Mouse (Mus musculus): Measurements from ENCODE around the gene Olfr655. TPM values are rescaled to one million over a fixed set of nuclear protein-coding genes. Genes with fewer than 3 reads are reported as not detected.

Gene Olfr655
- polyA plus RNA-seq, 1 experiment from 2014 or later, result not detected

DNA sequence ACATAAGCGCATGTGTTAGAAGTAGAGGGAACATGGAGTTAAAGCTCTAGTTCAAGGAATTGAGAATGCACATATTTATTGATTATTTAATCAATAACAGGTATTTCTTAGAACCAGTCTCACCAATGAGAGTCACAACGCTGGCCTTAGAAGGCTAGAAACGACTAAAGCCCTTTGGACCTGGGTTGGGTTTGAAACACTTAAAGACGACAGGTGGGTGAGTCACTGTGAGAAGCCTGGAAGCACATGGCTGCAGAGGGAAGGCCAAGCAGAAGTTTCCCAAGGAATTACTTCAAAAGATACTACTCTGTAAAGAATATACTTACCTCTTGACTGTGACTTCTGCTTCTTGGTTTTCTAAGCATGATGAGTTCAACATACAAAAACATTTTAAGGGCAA, 20.7 kb downstream of the Olfr655 start:
- Histone ChIP-seq H3K4me2 (ENCODE audit: low read depth, low read length, severe bottlenecking) (no peak overlapping the region), H3K9me3 (ENCODE audit: control insufficient read depth, low read length) (no peaks in the 10 kb centered on the region), H3K4me1 (replicated peaks; ENCODE audit: control insufficient read depth, insufficient read depth, low read length) (no peaks in the 10 kb centered on the region), H3K27ac (ENCODE audit: low read depth, low read length) (no peak overlapping the region), H3K36me3 (ENCODE audit: control insufficient read depth, insufficient read depth, low read length) (no peaks in the 10 kb centered on the region), H3K4me3 (ENCODE audit: low read depth, low read length) (no peak overlapping the region), H3K9ac (ENCODE audit: low read length) (no peak overlapping the region), H3K27me3 (ENCODE audit: control insufficient read depth, insufficient read depth, low read length) (no peaks in the 10 kb centered on the region)
- WGBS, result 88% methylated on average over 4 of the region's 4 CpGs
- ATAC-seq (replicated peaks; ENCODE audit: low FRiP score) (no peak), DNase-seq (ENCODE audit: low spot score) (no peak)

GRCm38 (mm10) chr7:104577014-104577413, 24.6 kb downstream of the Olfr655 start, which contains the start of gene Olfr653:
Gene Olfr653, plus strand, starts transcription at chr7:104577314.
- ATAC-seq (replicated peaks; ENCODE audit: low FRiP score) (no peak), DNase-seq (ENCODE audit: low spot score) (no peak)
- no peaks in the 10 kb centered on the region for H3K9me3 ChIP-seq (ENCODE audit: control insufficient read depth, low read length)
- no peaks in the 10 kb centered on the region for H3K4me1 ChIP-seq (replicated peaks; ENCODE audit: control insufficient read depth, insufficient read depth, low read length)
- no peaks in the 10 kb centered on the region for H3K27me3 ChIP-seq (ENCODE audit: control insufficient read depth, insufficient read depth, low read length)
- H3K36me3 ChIP-seq (ENCODE audit: control insufficient read depth, insufficient read depth, low read length), result no peaks in the 10 kb centered on the region
- H3K4me2 ChIP-seq (ENCODE audit: low read depth, low read length, severe bottlenecking), result no peak within 1 kb of the TSS
- H3K27ac ChIP-seq (ENCODE audit: low read depth, low read length), result no peak within 1 kb of the TSS
- H3K9ac ChIP-seq (ENCODE audit: low read length), result no peak within 1 kb of the TSS
- no peak within 1 kb of the TSS for H3K4me3 ChIP-seq (ENCODE audit: low read depth, low read length)
- WGBS, result 80% methylated on average over 2 of the region's 2 CpGs

DNA sequence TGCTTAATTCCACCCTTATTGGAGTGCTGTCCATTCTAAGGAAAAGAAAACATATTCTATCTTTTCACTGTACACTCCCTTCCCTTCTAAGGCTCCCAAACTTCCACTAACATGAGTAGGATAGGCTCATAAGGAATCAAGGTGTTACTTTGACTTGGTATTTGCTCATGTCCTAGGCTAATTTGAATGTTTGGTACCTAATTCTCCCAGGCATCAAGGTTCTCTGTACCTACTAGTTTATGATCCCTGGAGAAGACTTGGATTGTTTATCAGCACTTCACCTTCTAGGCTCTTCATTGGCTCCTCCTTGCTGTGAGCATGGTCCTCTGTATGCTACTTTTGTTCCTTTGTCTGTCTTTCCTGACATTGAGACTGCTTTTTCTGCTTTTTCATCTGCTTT, 41.0 kb downstream of the Olfr655 start, which contains the start of gene Olfr652:
Olfr652 (plus strand) TSS at position 301 of the 400 bp plus-strand sequence.
- no peak within 1 kb of the TSS for H3K27ac ChIP-seq (ENCODE audit: low read depth, low read length)
- no peaks in the 10 kb centered on the region for H3K9me3 ChIP-seq (ENCODE audit: control insufficient read depth, low read length)
- H3K36me3 ChIP-seq (ENCODE audit: control insufficient read depth, insufficient read depth, low read length), result no peaks in the 10 kb centered on the region
- H3K4me1 ChIP-seq (replicated peaks; ENCODE audit: control insufficient read depth, insufficient read depth, low read length), result no peaks in the 10 kb centered on the region
- DNase-seq (ENCODE audit: low spot score) (no peak), ATAC-seq (replicated peaks; ENCODE audit: low FRiP score) (no peak)
- no peaks in the 10 kb centered on the region for H3K27me3 ChIP-seq (ENCODE audit: control insufficient read depth, insufficient read depth, low read length)
- no peak within 1 kb of the TSS for H3K9ac ChIP-seq (ENCODE audit: low read length)
- no peak within 1 kb of the TSS for H3K4me3 ChIP-seq (ENCODE audit: low read depth, low read length)
- H3K4me2 ChIP-seq (ENCODE audit: low read depth, low read length, severe bottlenecking), result no peak within 1 kb of the TSS

- 73% methylated on average over 1 of the region's 1 CpGs for WGBS
- H3K4me2 ChIP-seq (ENCODE audit: low read depth, low read length, severe bottlenecking), result no peak overlapping the region
- H3K4me3 ChIP-seq (ENCODE audit: low read depth, low read length), result no peak overlapping the region
- ATAC-seq (replicated peaks; ENCODE audit: low FRiP score) (no peak), DNase-seq (ENCODE audit: low spot score) (no peak)
- no peaks in the 10 kb centered on the region for H3K27me3 ChIP-seq (ENCODE audit: control insufficient read depth, insufficient read depth, low read length)
- no peaks in the 10 kb centered on the region for H3K36me3 ChIP-seq (ENCODE audit: control insufficient read depth, insufficient read depth, low read length)
- no peak overlapping the region for H3K9ac ChIP-seq (ENCODE audit: low read length)
- H3K4me1 ChIP-seq (replicated peaks; ENCODE audit: control insufficient read depth, insufficient read depth, low read length), result no peaks in the 10 kb centered on the region
- H3K9me3 ChIP-seq (ENCODE audit: control insufficient read depth, low read length), result no peaks in the 10 kb centered on the region
- H3K27ac ChIP-seq (ENCODE audit: low read depth, low read length), result no peak overlapping the region
These were observed 48.9 kb downstream of the Olfr655 start for GRCm38 (mm10) chr7:104552700-104553099.

DNA sequence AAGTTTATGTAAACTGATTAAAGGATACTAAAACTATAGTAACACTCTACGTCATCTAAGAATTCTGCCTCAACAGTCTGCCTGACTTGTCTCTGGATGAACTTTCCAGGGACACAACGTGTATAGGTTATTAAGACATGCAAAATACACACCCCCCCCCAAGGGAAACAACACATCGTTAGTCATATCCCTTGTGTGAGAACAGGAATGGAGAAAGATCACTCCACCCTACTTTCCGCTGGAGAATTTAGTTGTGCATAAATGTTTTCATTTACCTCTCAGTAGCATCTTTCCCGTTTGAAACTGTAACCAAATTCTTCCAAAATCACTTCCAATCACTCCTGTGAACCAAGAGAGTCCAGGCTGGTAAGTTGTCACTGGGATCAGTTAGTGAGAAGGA, 51.7 kb downstream of the Olfr655 start, which contains the start of gene Olfr651:
Olfr651 (plus strand) TSS at position 301 of the 400 bp plus-strand sequence.
- no peak within 1 kb of the TSS for H3K4me2 ChIP-seq (ENCODE audit: low read depth, low read length, severe bottlenecking)
- no peaks in the 10 kb centered on the region for H3K36me3 ChIP-seq (ENCODE audit: control insufficient read depth, insufficient read depth, low read length)
- WGBS, result 72% methylated on average over 5 of the region's 5 CpGs
- ATAC-seq (replicated peaks; ENCODE audit: low FRiP score), result no peak
- no peak within 1 kb of the TSS for H3K9ac ChIP-seq (ENCODE audit: low read length)
- H3K4me1 ChIP-seq (replicated peaks; ENCODE audit: control insufficient read depth, insufficient read depth, low read length), result no peaks in the 10 kb centered on the region
- H3K27ac ChIP-seq (ENCODE audit: low read depth, low read length), result no peak within 1 kb of the TSS
- DNase-seq (ENCODE audit: low spot score), result no peak
- no peaks in the 10 kb centered on the region for H3K27me3 ChIP-seq (ENCODE audit: control insufficient read depth, insufficient read depth, low read length)
- H3K9me3 ChIP-seq (ENCODE audit: control insufficient read depth, low read length), result no peaks in the 10 kb centered on the region
- no peak within 1 kb of the TSS for H3K4me3 ChIP-seq (ENCODE audit: low read depth, low read length)

Other genes starting within 250 kb of the Olfr655 start
- gene Trim12c, start 248.4 kb downstream of the Olfr655 start, polyA plus RNA-seq (2014; fragmentation: Nextera tagmentation; extraction: Ambion mirVana), result 0.69 and 0.75 TPM in 2 replicates
- not detected in 2 replicates for gene Trim30b, start 231.9 kb downstream of the Olfr655 start, polyA plus RNA-seq (2014; fragmentation: Nextera tagmentation; extraction: Ambion mirVana)
- 0.16 TPM in 1 of 2 replicates, not detected in the other for gene Trim30c, start 200.9 kb downstream of the Olfr655 start, polyA plus RNA-seq (2014; fragmentation: Nextera tagmentation; extraction: Ambion mirVana)
- 0.33 and 0.45 TPM in 2 replicates for gene Trim30a, start 136.6 kb downstream of the Olfr655 start, polyA plus RNA-seq (2014; fragmentation: Nextera tagmentation; extraction: Ambion mirVana)
- 0.08 TPM in 1 of 2 replicates, not detected in the other for gene Trim30d, start 93.9 kb downstream of the Olfr655 start, polyA plus RNA-seq (2014; fragmentation: Nextera tagmentation; extraction: Ambion mirVana)
- gene Olfr651, start 51.6 kb downstream of the Olfr655 start, polyA plus RNA-seq (2014; fragmentation: Nextera tagmentation; extraction: Ambion mirVana), result not detected in 2 replicates
- not detected in 2 replicates for gene Olfr652, start 40.9 kb downstream of the Olfr655 start, polyA plus RNA-seq (2014; fragmentation: Nextera tagmentation; extraction: Ambion mirVana)
- not detected in 2 replicates for gene Olfr653, start 24.5 kb downstream of the Olfr655 start, polyA plus RNA-seq (2014; fragmentation: Nextera tagmentation; extraction: Ambion mirVana)
- not detected in 2 replicates for gene Olfr654, start 14.8 kb downstream of the Olfr655 start, polyA plus RNA-seq (2014; fragmentation: Nextera tagmentation; extraction: Ambion mirVana)
- gene Olfr656, start 12.2 kb upstream of the Olfr655 start, polyA plus RNA-seq (2014; fragmentation: Nextera tagmentation; extraction: Ambion mirVana), result not detected in 2 replicates
- gene Olfr657, start 23.0 kb upstream of the Olfr655 start, polyA plus RNA-seq (2014; fragmentation: Nextera tagmentation; extraction: Ambion mirVana), result not detected in 2 replicates
- not detected in 2 replicates for gene Olfr658, start 45.5 kb upstream of the Olfr655 start, polyA plus RNA-seq (2014; fragmentation: Nextera tagmentation; extraction: Ambion mirVana)
- not detected in 2 replicates for gene Olfr659, start 65.0 kb upstream of the Olfr655 start, polyA plus RNA-seq (2014; fragmentation: Nextera tagmentation; extraction: Ambion mirVana)
- gene Olfr661, start 84.7 kb upstream of the Olfr655 start, polyA plus RNA-seq (2014; fragmentation: Nextera tagmentation; extraction: Ambion mirVana), result not detected in 2 replicates
- not detected in 2 replicates for gene Usp17le, start 175.7 kb upstream of the Olfr655 start, polyA plus RNA-seq (2014; fragmentation: Nextera tagmentation; extraction: Ambion mirVana)
- not detected in 2 replicates for gene Usp17lb, start 240.8 kb upstream of the Olfr655 start, polyA plus RNA-seq (2014; fragmentation: Nextera tagmentation; extraction: Ambion mirVana)